Mouse (Mus musculus): ENCODE measurements around the gene Casp3. TPM values are rescaled to one million over a fixed set of nuclear protein-coding genes. Genes with fewer than 3 reads are reported as not detected.

The Casp3 gene
- polyA plus RNA-seq, 1 experiment from 2014 or later: 94.6 TPM

DNA sequence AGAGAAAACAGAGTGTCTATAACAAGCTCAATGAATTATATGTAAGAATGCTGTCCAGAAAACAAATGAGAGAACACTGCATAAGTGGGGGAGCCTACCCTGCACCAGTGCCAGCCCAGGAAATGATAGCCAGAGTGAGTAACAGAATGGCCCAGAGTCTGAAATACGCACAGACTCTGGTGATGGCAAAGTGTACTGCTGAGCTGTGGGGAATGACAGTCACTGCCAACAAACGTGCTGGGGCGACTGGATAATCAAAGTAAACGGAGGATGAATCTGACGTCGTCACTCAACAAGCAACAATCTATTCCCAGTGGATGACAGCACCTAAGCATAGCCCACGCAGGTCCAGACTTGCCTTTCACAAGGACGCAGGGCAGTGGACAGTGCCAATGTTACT lies 24.0 kb upstream of the Casp3 start:
- no peaks in the 10 kb centered on the region for H3K9me3 ChIP-seq (replicated peaks)
- H3K4me3 ChIP-seq: no peak overlapping the region
- H3K4me1 ChIP-seq: peaks cover 59% of the 10 kb centered on the region
- no peak overlapping the region for H3K9ac ChIP-seq
- H3K4me2 ChIP-seq: no peak overlapping the region
- 69% methylated on average over 8 of the region's 8 CpGs for WGBS (ENCODE audit: insufficient replicate concordance)
- peaks cover 47% of the 10 kb centered on the region for H3K36me3 ChIP-seq
- no peak overlapping the region for H3K27ac ChIP-seq
- no peak for ATAC-seq
- H3K27me3 ChIP-seq (replicated peaks): no peaks in the 10 kb centered on the region

DNA sequence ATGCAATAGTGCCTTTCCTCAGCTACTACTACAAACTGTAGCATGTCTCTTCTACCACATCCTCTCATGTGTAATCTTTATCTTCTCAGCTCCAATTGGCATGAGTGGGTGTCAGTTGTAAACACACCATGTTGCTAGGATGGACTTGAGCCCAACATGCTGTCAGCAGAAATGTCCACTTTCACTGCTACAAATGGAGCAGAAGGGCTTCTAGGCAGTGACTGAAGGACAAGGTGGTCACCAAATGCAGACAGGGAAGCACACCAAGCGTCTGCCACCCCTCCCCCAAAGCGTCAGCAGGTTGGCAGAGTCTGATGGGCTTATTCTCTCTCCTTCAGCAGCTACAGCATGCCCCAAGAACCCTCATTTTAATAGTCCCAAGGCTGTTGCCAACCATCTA lies 23.3 kb upstream of the Casp3 start:
- peaks cover 50% of the 10 kb centered on the region for H3K36me3 ChIP-seq
- H3K4me1 ChIP-seq: peaks cover 62% of the 10 kb centered on the region
- 70% methylated on average over 2 of the region's 2 CpGs for WGBS (ENCODE audit: insufficient replicate concordance)
- ATAC-seq: no peak
- no peak overlapping the region for H3K27ac ChIP-seq
- no peak overlapping the region for H3K4me2 ChIP-seq
- no peak overlapping the region for H3K4me3 ChIP-seq
- H3K27me3 ChIP-seq (replicated peaks): no peaks in the 10 kb centered on the region
- H3K9ac ChIP-seq: no peak overlapping the region
- H3K9me3 ChIP-seq (replicated peaks): no peaks in the 10 kb centered on the region

DNA sequence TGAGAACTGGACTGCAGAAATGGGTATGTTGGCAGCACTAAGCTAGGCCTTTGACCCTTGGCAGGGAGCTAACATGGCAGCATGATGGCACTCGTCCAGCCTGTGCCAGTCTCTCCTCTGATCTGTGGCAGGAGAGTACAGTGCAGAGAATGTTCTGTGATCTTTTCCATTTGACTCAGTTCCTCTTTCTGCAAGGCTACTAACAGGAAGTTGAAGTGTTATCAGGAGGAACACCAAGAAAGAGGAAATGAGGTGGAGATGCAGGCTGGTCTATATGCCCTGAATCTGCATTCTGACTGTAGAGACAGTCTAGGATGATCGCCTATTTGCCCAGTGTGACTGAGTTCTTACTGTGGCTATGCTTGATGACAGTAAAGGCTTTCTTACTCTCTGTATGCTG lies 21.5 kb upstream of the Casp3 start:
- Histone ChIP-seq H3K9ac (no peak overlapping the region), H3K9me3 (replicated peaks) (no peaks in the 10 kb centered on the region), H3K4me2 (no peak overlapping the region), H3K36me3 (peaks cover 44% of the 10 kb centered on the region), H3K27ac (peak overlapping the region; percentile 27; the same call in 1 of the 2 replicates), H3K4me1 (peaks cover 71% of the 10 kb centered on the region), H3K27me3 (replicated peaks) (no peaks in the 10 kb centered on the region), H3K4me3 (no peak overlapping the region)
- no peak for ATAC-seq
- WGBS (ENCODE audit: insufficient replicate concordance): 38% methylated on average over 2 of the region's 2 CpGs

DNA sequence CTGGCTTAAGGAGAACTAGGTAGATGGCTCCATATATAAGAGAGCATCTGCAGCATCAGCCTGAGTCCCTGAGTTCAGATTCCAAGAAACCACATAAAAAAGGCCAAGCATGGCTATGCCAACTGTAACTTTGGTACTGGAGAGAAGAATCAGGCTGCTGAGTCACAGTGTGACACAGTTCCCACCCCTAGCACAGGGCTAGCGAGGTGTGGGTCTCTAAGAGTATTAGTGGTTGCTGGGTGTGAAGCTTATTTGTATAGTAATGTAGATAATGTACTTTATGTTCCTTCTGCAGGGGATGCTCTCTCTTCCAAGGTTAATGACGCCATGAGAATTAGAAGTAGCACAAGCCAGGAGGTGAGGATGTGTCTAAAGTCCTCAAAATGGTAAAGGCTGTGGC lies 20.6 kb upstream of the Casp3 start:
- H3K27me3 ChIP-seq (replicated peaks): no peaks in the 10 kb centered on the region
- peaks cover 70% of the 10 kb centered on the region for H3K4me1 ChIP-seq
- no peak overlapping the region for H3K4me2 ChIP-seq
- WGBS (ENCODE audit: insufficient replicate concordance): 68% methylated on average over 2 of the region's 2 CpGs
- H3K4me3 ChIP-seq: no peak overlapping the region
- H3K9ac ChIP-seq: no peak overlapping the region
- H3K9me3 ChIP-seq (replicated peaks): no peaks in the 10 kb centered on the region
- H3K36me3 ChIP-seq: peaks cover 44% of the 10 kb centered on the region
- H3K27ac ChIP-seq: no peak overlapping the region
- no peak for ATAC-seq

DNA sequence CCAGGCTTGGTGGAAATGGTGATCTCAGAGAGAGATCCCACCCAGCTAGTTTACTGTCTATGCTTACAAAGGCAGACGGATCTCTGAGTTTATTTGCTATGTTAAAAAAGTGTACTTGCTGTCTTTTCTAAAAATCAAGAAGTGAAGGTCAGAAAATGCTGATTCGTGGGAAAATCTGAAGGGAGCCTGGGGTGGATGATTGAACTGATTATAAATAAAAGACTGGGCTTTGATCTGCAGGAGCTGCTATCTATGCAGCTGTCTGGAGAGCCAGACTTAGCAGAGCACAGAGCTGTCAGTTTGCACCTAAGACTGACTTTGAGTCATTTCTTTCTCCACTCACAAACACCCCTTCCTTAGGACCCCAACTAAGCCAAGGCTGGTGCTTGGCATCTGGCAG lies 19.7 kb upstream of the Casp3 start:
- no peak for ATAC-seq
- H3K9ac ChIP-seq: no peak overlapping the region
- H3K4me2 ChIP-seq: no peak overlapping the region
- no peaks in the 10 kb centered on the region for H3K9me3 ChIP-seq (replicated peaks)
- H3K36me3 ChIP-seq: peaks cover 42% of the 10 kb centered on the region
- H3K4me3 ChIP-seq: no peak overlapping the region
- H3K27me3 ChIP-seq (replicated peaks): no peaks in the 10 kb centered on the region
- 0 out of 2 replicates have a peak overlapping the region, but pooled peaks have one; percentile 11 for H3K27ac ChIP-seq
- 58% methylated on average over 2 of the region's 2 CpGs for WGBS (ENCODE audit: insufficient replicate concordance)
- peaks cover 67% of the 10 kb centered on the region for H3K4me1 ChIP-seq

DNA sequence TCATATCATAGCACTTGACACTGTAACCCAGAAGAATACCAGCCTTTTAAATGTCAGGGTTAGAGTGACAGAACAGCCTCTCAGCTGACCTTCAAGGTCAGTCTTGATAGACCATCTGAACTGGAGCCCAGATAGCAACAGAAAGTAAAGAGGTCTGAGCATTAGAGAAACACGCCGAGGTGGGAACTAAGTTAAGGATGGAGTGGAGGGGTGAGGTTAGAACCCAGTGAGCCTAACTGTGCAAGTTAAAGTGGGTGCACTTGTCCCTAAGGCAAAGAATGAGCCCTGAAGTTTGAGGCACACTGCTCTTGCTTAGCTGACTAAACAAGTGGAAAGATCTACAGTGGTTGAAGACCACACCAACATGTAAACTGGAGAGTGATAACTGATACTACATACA lies 19.0 kb upstream of the Casp3 start:
- no peak overlapping the region for H3K4me3 ChIP-seq
- H3K27me3 ChIP-seq (replicated peaks): no peaks in the 10 kb centered on the region
- ATAC-seq: no peak
- no peak overlapping the region for H3K27ac ChIP-seq
- no peak overlapping the region for H3K4me2 ChIP-seq
- 83% methylated on average over 2 of the region's 2 CpGs for WGBS (ENCODE audit: insufficient replicate concordance)
- peaks cover 42% of the 10 kb centered on the region for H3K36me3 ChIP-seq
- no peak overlapping the region for H3K9ac ChIP-seq
- peaks cover 67% of the 10 kb centered on the region for H3K4me1 ChIP-seq
- no peaks in the 10 kb centered on the region for H3K9me3 ChIP-seq (replicated peaks)

DNA sequence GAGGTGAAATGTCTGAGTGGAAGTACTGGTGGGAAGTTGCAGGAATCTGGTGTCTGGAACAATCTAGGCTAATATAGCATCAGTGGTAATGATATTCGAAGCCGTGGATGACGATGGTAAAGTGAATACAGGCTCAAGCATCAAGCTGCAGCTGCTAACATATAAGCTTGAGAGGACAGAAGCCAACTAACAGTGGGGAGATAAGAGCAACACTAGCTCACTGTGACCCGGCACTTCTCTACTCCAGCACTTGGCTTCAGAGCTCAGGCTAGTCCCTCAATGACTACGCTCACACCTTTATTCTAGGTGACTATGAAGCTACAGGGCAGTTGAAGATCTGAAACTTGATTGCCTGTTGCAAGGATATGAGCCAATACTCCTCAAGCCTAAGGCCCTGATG lies 18.3 kb upstream of the Casp3 start:
- peaks cover 66% of the 10 kb centered on the region for H3K4me1 ChIP-seq
- H3K9me3 ChIP-seq (replicated peaks): no peaks in the 10 kb centered on the region
- no peak overlapping the region for H3K9ac ChIP-seq
- peaks cover 40% of the 10 kb centered on the region for H3K36me3 ChIP-seq
- 62% methylated on average over 5 of the region's 5 CpGs for WGBS (ENCODE audit: insufficient replicate concordance)
- no peak overlapping the region for H3K4me3 ChIP-seq
- H3K27me3 ChIP-seq (replicated peaks): no peaks in the 10 kb centered on the region
- ATAC-seq: peak; percentile 45; the same call in 1 of the 2 replicates
- no peak overlapping the region for H3K4me2 ChIP-seq
- H3K27ac ChIP-seq: peak overlapping the region; percentile 50; the same call in 1 of the 2 replicates

DNA sequence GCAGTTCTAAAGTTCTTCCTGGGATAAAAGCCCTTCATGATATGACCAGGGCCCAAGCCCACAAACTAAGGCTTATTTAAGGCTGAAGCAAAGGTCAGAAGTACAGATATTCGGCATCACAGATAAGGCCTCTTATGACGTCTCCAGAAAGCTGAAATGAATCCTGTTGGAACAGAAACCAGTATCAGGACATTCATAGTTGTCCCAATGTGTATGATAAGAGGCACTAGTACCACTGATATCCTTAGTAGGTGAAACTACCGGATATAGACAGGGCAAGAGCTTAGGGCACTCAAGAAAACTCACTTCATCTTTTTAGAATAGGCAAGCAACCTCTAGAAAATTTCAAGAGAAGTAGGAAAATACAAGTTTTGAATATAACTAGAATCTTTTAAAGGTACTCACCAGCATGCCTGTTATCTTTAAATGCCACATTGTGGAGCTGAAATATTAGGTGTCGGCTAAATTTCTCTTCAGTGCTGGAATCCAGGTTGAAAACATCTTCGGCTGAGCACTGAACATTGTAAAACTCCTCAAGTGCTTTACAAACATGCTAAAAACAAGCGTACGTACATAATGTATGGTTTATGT lies 17.7 kb upstream of the Casp3 start:
- Histone ChIP-seq H3K36me3 (peaks cover 37% of the 10 kb centered on the region), H3K27ac (peak overlapping the region; percentile 50), H3K9ac (no peak overlapping the region), H3K4me1 (peaks cover 63% of the 10 kb centered on the region), H3K4me3 (no peak overlapping the region), H3K27me3 (replicated peaks) (no peaks in the 10 kb centered on the region), H3K4me2 (no peak overlapping the region), H3K9me3 (replicated peaks) (no peaks in the 10 kb centered on the region)
- ATAC-seq: peak; percentile 65
- WGBS (ENCODE audit: insufficient replicate concordance): 40% methylated on average over 7 of the region's 7 CpGs

DNA sequence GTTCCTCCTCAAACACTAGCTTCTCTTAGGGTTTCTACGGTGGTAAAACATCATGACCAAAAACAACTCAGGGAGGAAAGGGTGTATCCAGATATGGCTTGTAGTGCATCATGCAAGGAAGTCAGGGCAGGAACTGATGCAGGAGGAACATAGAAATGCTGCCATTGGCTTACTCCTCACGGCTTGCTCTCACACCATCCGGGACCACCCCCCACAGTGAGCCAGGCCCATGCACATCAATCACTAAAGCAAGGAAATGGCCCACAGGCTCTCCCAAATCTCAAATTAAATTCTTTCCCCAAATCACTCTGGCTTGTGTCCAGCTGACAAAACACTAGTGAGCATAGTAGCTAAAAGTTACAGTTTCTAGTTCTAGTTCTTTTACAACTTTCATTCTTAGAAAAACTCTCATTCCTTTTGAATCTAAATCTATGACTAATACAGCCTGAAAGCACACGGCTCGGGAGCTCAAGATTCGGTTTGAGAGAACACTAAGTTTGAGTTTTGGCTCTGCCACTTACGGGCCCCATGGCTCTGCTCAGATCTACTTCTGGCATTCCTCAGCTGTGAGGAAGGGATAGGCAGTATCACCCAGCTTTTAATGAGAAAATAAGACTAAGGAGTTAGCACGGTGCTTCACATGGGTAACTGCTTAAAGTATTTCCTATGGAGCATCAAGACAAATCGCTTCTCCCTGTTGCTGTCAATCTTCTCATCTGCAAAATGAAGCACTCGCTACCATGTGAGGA lies 16.0 kb upstream of the Casp3 start:
- no peak overlapping the region for H3K27ac ChIP-seq
- H3K4me1 ChIP-seq: peaks cover 53% of the 10 kb centered on the region
- no peak overlapping the region for H3K4me3 ChIP-seq
- H3K9me3 ChIP-seq (replicated peaks): no peaks in the 10 kb centered on the region
- no peak overlapping the region for H3K9ac ChIP-seq
- whole genome bisulfite sequencing (ENCODE audit: insufficient replicate concordance): 58% methylated on average over 10 of the region's 10 CpGs
- peaks cover 41% of the 10 kb centered on the region for H3K36me3 ChIP-seq
- H3K4me2 ChIP-seq: no peak overlapping the region
- no peaks in the 10 kb centered on the region for H3K27me3 ChIP-seq (replicated peaks)
- no peak for ATAC-seq

DNA sequence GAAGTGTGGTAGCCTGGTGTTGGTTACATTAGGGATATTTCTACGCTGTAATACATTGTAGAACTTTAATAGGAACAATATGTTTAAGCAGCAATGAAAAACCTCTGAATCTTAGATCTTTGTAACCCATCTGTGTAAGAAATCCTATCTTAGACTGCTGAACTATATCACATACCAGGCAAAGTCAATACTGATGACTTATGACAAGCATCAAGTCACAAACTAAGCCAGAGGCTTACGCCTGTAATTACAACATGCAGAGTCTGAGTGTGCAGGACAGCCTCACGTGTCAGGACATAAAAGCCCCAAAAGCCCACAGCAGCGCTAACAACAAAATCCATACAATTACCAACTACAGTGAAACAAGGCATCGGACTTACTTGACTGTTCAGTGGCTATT lies 13.5 kb upstream of the Casp3 start:
- no peaks in the 10 kb centered on the region for H3K27me3 ChIP-seq (replicated peaks)
- peaks cover 39% of the 10 kb centered on the region for H3K36me3 ChIP-seq
- no peak overlapping the region for H3K27ac ChIP-seq
- WGBS (ENCODE audit: insufficient replicate concordance): 83% methylated on average over 5 of the region's 5 CpGs
- peaks cover 29% of the 10 kb centered on the region for H3K4me1 ChIP-seq
- H3K9ac ChIP-seq: no peak overlapping the region
- no peak overlapping the region for H3K4me2 ChIP-seq
- no peaks in the 10 kb centered on the region for H3K9me3 ChIP-seq (replicated peaks)
- no peak overlapping the region for H3K4me3 ChIP-seq
- ATAC-seq: no peak

DNA sequence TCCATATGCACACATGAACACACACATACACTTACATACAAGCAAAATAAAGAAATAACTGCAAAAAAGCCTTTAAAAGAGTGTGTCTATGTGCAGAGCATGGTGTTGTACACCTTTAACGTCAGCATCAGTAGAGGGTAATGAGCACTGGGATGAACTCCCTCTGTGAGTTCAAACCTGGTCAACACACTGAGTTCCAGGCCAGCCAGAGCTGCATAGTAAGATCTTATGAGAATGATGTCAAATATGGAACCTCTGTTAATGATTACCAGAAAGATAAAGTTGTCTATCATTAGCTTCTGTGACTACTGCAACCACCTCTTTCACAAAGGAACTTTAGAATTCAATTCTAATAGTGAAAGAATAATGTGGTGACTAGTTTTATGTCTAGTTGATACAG lies 10.2 kb upstream of the Casp3 start:
- H3K4me2 ChIP-seq: no peak overlapping the region
- ATAC-seq: no peak
- H3K9me3 ChIP-seq (replicated peaks): no peaks in the 10 kb centered on the region
- H3K9ac ChIP-seq: no peak overlapping the region
- H3K27me3 ChIP-seq (replicated peaks): no peaks in the 10 kb centered on the region
- no peaks in the 10 kb centered on the region for H3K4me1 ChIP-seq
- 85% methylated on average over 1 of the region's 1 CpGs for WGBS (ENCODE audit: insufficient replicate concordance)
- H3K36me3 ChIP-seq: peaks cover 61% of the 10 kb centered on the region
- no peak overlapping the region for H3K27ac ChIP-seq
- no peak overlapping the region for H3K4me3 ChIP-seq

DNA sequence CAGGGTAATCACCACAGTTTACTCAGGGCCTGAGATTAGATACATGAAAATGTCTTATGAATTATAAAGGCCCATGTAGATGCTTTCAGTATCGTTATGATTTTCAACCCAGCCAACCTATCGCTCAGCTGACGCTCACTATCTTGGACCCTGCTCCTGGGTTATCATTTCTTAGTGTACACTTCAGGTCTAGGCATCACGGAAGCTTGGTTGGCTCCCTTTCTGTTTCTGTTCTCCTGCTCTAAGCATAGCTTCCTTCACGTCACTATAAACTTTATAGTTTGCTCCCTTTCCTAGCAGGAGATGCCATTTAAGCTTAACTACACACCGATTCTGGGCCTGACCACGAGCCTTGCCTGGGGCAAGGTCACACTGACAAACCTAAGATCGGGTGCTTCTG lies 5.5 kb upstream of the Casp3 start:
- no peak overlapping the region for H3K4me2 ChIP-seq
- H3K27ac ChIP-seq: no peak overlapping the region
- H3K36me3 ChIP-seq: peaks cover 39% of the 10 kb centered on the region
- H3K4me3 ChIP-seq: no peak overlapping the region
- ATAC-seq: no peak
- no peak overlapping the region for H3K9ac ChIP-seq
- no peaks in the 10 kb centered on the region for H3K9me3 ChIP-seq (replicated peaks)
- H3K27me3 ChIP-seq (replicated peaks): no peaks in the 10 kb centered on the region
- 73% methylated on average over 8 of the region's 8 CpGs for WGBS (ENCODE audit: insufficient replicate concordance)
- H3K4me1 ChIP-seq: peaks cover 25% of the 10 kb centered on the region

Data from liver, embryonic 12.5 days (tissue).